Mouse (Mus musculus): ENCODE measurements at regions not wholly inside any gene's neighbourhood (a gene's known extent, or its start where the extent isn't known, plus 50 kb on each side); places are given as distances from the start of the nearest gene placed in this dataset.
A peak's percentile ranks its signal among the peaks of the same experiment; 100 is the strongest.

- DNase-seq: no peak
These were observed 263.5 kb downstream of the Tecrl start for GRCm38 (mm10) chr5:83091483-83091882.

- DNase-seq: no peak
These were observed 300.2 kb downstream of the Tecrl start for GRCm38 (mm10) chr5:83054819-83055218.

GRCm38 (mm10) chr5:83047214-83047613, 307.8 kb downstream of the Tecrl start:
- no peak for DNase-seq

GRCm38 (mm10) chr5:83029703-83030102, 325.3 kb downstream of the Tecrl start:
- no peak for DNase-seq

GRCm38 (mm10) chr5:83006038-83006437, 349.0 kb downstream of the Tecrl start:
- no peak for DNase-seq

GRCm38 (mm10) chr5:82989056-82989455, 365.9 kb downstream of the Tecrl start:
- peak; percentile 99 for DNase-seq

GRCm38 (mm10) chr5:82969315-82969714, 385.7 kb downstream of the Tecrl start:
- no peak for DNase-seq

- DNase-seq: peak; percentile 26
These were observed 388.2 kb downstream of the Tecrl start for GRCm38 (mm10) chr5:82966824-82967223.

- DNase-seq: peak; percentile 93
These were observed 388.8 kb downstream of the Tecrl start for GRCm38 (mm10) chr5:82966180-82966579.

- no peak for DNase-seq
These were observed 390.5 kb downstream of the Tecrl start for GRCm38 (mm10) chr5:82964513-82964912.

GRCm38 (mm10) chr5:82956012-82956411, 399.0 kb downstream of the Tecrl start:
- DNase-seq: no peak

GRCm38 (mm10) chr5:82947060-82947459, 407.9 kb downstream of the Tecrl start:
- no peak for DNase-seq

GRCm38 (mm10) chr5:82939786-82940185, 415.2 kb downstream of the Tecrl start:
- no peak for DNase-seq

- peak; percentile 75 for DNase-seq
These were observed 455.6 kb downstream of the Tecrl start for GRCm38 (mm10) chr5:82899347-82899746.

- peak; percentile 8 for DNase-seq
These were observed 456.1 kb downstream of the Tecrl start for GRCm38 (mm10) chr5:82898912-82899311.

- DNase-seq: peak; percentile 69
These were observed 456.6 kb downstream of the Tecrl start for GRCm38 (mm10) chr5:82898389-82898788.

- DNase-seq: no peak
These were observed 485.7 kb downstream of the Tecrl start for GRCm38 (mm10) chr5:82869264-82869663.

- DNase-seq: no peak
These were observed 490.6 kb downstream of the Tecrl start for GRCm38 (mm10) chr5:82864347-82864746.

- no peak for DNase-seq
These were observed 529.7 kb downstream of the Tecrl start for GRCm38 (mm10) chr5:82825327-82825726.

GRCm38 (mm10) chr5:82793197-82793596, 561.8 kb downstream of the Tecrl start:
- DNase-seq: no peak

All from cerebellum, adult 9-10 months (tissue).